Mouse (Mus musculus): ENCODE measurements around the gene Lgals3bp. TPM values are rescaled to one million over a fixed set of nuclear protein-coding genes. Genes with fewer than 3 reads are reported as not detected.

Lgals3bp gene
- polyA plus RNA-seq, 1 experiment = 565 TPM

- Histone ChIP-seq H3K36me3 (ENCODE audit: control insufficient read depth, insufficient read depth, low read length) (no peaks in the 10 kb centered on the region), H3K4me3 (ENCODE audit: control insufficient read depth, insufficient read depth, low read length) (no peak overlapping the region), H3K27ac (ENCODE audit: control insufficient read depth, insufficient read depth, low read length) (no peak overlapping the region), H3K4me1 (replicated peaks; ENCODE audit: control insufficient read depth, insufficient read depth, low read length) (no peaks in the 10 kb centered on the region), H3K27me3 (ENCODE audit: control insufficient read depth, insufficient read depth, low read length) (no peaks in the 10 kb centered on the region)
- no peak for TF ChIP-seq CTCF (IDR thresholded peaks at IDR 0.05; ENCODE audit: borderline replicate concordance, control insufficient read depth, extremely low read depth, insufficient read depth, low read length, poor library complexity)
- TF ChIP-seq POLR2A (IDR thresholded peaks at IDR 0.05; ENCODE audit: control insufficient read depth, extremely low read depth, insufficient read depth, low read length, poor library complexity) = no peak
- 92% methylated on average over 13 of the region's 13 CpGs for WGBS
- DNase-seq = no peak
Observed at GRCm38 (mm10) chr11:118442691-118443090, 40.8 kb upstream of the Lgals3bp start.

- WGBS = 86% methylated on average over 11 of the region's 11 CpGs
- no peak overlapping the region for H3K27ac ChIP-seq (ENCODE audit: control insufficient read depth, insufficient read depth, low read length)
- no peak for TF ChIP-seq CTCF (IDR thresholded peaks at IDR 0.05; ENCODE audit: borderline replicate concordance, control insufficient read depth, extremely low read depth, insufficient read depth, low read length, poor library complexity)
- no peak for TF ChIP-seq POLR2A (IDR thresholded peaks at IDR 0.05; ENCODE audit: control insufficient read depth, extremely low read depth, insufficient read depth, low read length, poor library complexity)
- no peaks in the 10 kb centered on the region for H3K27me3 ChIP-seq (ENCODE audit: control insufficient read depth, insufficient read depth, low read length)
- H3K4me3 ChIP-seq (ENCODE audit: control insufficient read depth, insufficient read depth, low read length) = no peak overlapping the region
- no peaks in the 10 kb centered on the region for H3K36me3 ChIP-seq (ENCODE audit: control insufficient read depth, insufficient read depth, low read length)
- DNase-seq = no peak
- peaks cover 7% of the 10 kb centered on the region for H3K4me1 ChIP-seq (replicated peaks; ENCODE audit: control insufficient read depth, insufficient read depth, low read length)
Observed at GRCm38 (mm10) chr11:118438665-118439414, 36.9 kb upstream of the Lgals3bp start.

GRCm38 (mm10) chr11:118436471-118436935, 34.6 kb upstream of the Lgals3bp start:
- H3K27ac ChIP-seq (ENCODE audit: control insufficient read depth, insufficient read depth, low read length) = no peak overlapping the region
- 82% methylated on average over 6 of the region's 6 CpGs for WGBS
- no peak overlapping the region for H3K4me3 ChIP-seq (ENCODE audit: control insufficient read depth, insufficient read depth, low read length)
- H3K4me1 ChIP-seq (replicated peaks; ENCODE audit: control insufficient read depth, insufficient read depth, low read length) = peaks cover 7% of the 10 kb centered on the region
- TF ChIP-seq POLR2A (IDR thresholded peaks at IDR 0.05; ENCODE audit: control insufficient read depth, extremely low read depth, insufficient read depth, low read length, poor library complexity) (no peak), CTCF (IDR thresholded peaks at IDR 0.05; ENCODE audit: borderline replicate concordance, control insufficient read depth, extremely low read depth, insufficient read depth, low read length, poor library complexity) (no peak)
- no peaks in the 10 kb centered on the region for H3K27me3 ChIP-seq (ENCODE audit: control insufficient read depth, insufficient read depth, low read length)
- no peak for DNase-seq
- H3K36me3 ChIP-seq (ENCODE audit: control insufficient read depth, insufficient read depth, low read length) = no peaks in the 10 kb centered on the region

GRCm38 (mm10) chr11:118434093-118434492, 32.2 kb upstream of the Lgals3bp start:
- Histone ChIP-seq H3K4me1 (replicated peaks; ENCODE audit: control insufficient read depth, insufficient read depth, low read length) (peaks cover 12% of the 10 kb centered on the region), H3K27ac (ENCODE audit: control insufficient read depth, insufficient read depth, low read length) (no peak overlapping the region), H3K27me3 (ENCODE audit: control insufficient read depth, insufficient read depth, low read length) (no peaks in the 10 kb centered on the region), H3K4me3 (ENCODE audit: control insufficient read depth, insufficient read depth, low read length) (no peak overlapping the region), H3K36me3 (ENCODE audit: control insufficient read depth, insufficient read depth, low read length) (no peaks in the 10 kb centered on the region)
- DNase-seq = no peak
- no peak for TF ChIP-seq POLR2A (IDR thresholded peaks at IDR 0.05; ENCODE audit: control insufficient read depth, extremely low read depth, insufficient read depth, low read length, poor library complexity)
- TF ChIP-seq CTCF (IDR thresholded peaks at IDR 0.05; ENCODE audit: borderline replicate concordance, control insufficient read depth, extremely low read depth, insufficient read depth, low read length, poor library complexity) = no peak
- 80% methylated on average over 13 of the region's 13 CpGs for WGBS

GRCm38 (mm10) chr11:118433398-118433868, 31.5 kb upstream of the Lgals3bp start:
- TF ChIP-seq POLR2A (IDR thresholded peaks at IDR 0.05; ENCODE audit: control insufficient read depth, extremely low read depth, insufficient read depth, low read length, poor library complexity) (no peak), CTCF (IDR thresholded peaks at IDR 0.05; ENCODE audit: borderline replicate concordance, control insufficient read depth, extremely low read depth, insufficient read depth, low read length, poor library complexity) (no peak)
- Histone ChIP-seq H3K4me1 (replicated peaks; ENCODE audit: control insufficient read depth, insufficient read depth, low read length) (peaks cover 18% of the 10 kb centered on the region), H3K4me3 (ENCODE audit: control insufficient read depth, insufficient read depth, low read length) (no peak overlapping the region), H3K36me3 (ENCODE audit: control insufficient read depth, insufficient read depth, low read length) (no peaks in the 10 kb centered on the region), H3K27me3 (ENCODE audit: control insufficient read depth, insufficient read depth, low read length) (no peaks in the 10 kb centered on the region), H3K27ac (ENCODE audit: control insufficient read depth, insufficient read depth, low read length) (no peak overlapping the region)
- WGBS = 82% methylated on average over 10 of the region's 10 CpGs
- no peak for DNase-seq

GRCm38 (mm10) chr11:118431100-118431948, 29.4 kb upstream of the Lgals3bp start:
- DNase-seq = no peak
- Histone ChIP-seq H3K27me3 (ENCODE audit: control insufficient read depth, insufficient read depth, low read length) (no peaks in the 10 kb centered on the region), H3K27ac (ENCODE audit: control insufficient read depth, insufficient read depth, low read length) (no peak overlapping the region), H3K4me3 (ENCODE audit: control insufficient read depth, insufficient read depth, low read length) (no peak overlapping the region), H3K4me1 (replicated peaks; ENCODE audit: control insufficient read depth, insufficient read depth, low read length) (peaks cover 31% of the 10 kb centered on the region), H3K36me3 (ENCODE audit: control insufficient read depth, insufficient read depth, low read length) (no peaks in the 10 kb centered on the region)
- TF ChIP-seq CTCF (IDR thresholded peaks at IDR 0.05; ENCODE audit: borderline replicate concordance, control insufficient read depth, extremely low read depth, insufficient read depth, low read length, poor library complexity) (no peak), POLR2A (IDR thresholded peaks at IDR 0.05; ENCODE audit: control insufficient read depth, extremely low read depth, insufficient read depth, low read length, poor library complexity) (no peak)
- 92% methylated on average over 16 of the region's 16 CpGs for WGBS
